Mouse (Mus musculus): ENCODE measurements around the gene Plpp4. TPM values are rescaled to one million over a fixed set of nuclear protein-coding genes. Genes with fewer than 3 reads are reported as not detected.

Gene Plpp4
- not detected in 2 replicates for polyA plus RNA-seq (2012; ENCODE audit: insufficient read depth, low replicate concordance)

DNA sequence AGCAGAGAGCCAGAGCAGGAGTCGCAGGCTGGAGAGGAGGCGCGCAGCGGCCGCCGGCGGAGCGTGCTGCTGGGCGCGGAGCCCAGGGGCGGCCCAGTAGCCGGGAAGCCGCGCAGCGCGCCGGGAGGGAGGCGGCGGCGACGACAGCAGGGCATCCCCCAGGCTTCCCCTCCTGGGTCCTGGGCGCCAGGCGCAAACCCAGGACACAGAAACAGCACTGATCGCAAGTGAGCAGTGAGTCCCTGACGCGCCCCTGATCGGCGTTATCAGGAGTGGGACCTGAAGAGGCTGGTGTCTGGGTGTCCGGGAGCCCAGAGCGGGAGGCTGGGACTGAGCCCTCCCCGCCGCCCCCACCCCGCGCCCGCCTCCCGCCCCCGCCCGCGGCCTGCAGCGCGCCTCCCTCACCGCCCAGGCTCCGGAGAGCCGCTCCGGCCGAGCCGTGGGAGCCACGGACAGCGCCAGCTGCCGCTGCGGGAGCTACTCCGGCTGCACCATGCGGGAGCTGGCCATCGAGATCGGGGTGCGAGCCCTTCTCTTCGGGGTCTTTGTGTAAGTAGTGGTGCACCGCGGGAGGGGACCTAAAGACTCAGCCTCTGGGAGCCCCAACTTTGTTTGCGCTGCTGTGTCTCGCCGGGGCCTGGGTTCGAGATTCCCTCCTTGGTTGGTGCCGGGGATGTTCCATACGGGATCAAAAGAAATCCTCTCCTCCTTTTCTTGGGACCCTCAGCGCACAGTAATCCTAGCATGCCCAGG, at the start of gene Plpp4:
Plpp4 (plus strand) TSS at position 411 of the 753 bp plus-strand sequence.
- Histone ChIP-seq H3K36me3 (replicated peaks; ENCODE audit: low read length) (no peaks in the 10 kb centered on the region), H3K27me3 (replicated peaks) (peaks cover 28% of the 10 kb centered on the region), H3K9me3 (no peaks in the 10 kb centered on the region), H3K4me1 (no peaks in the 10 kb centered on the region), H3K4me3 (replicated peaks) (no peak within 1 kb of the TSS)
- TF ChIP-seq FLI1 (IDR thresholded peaks at IDR 0.05; ENCODE audit: low read length) (no peak), GATA1 (IDR thresholded peaks at IDR 0.05; ENCODE audit: borderline replicate concordance, low read length) (no peak)

DNA sequence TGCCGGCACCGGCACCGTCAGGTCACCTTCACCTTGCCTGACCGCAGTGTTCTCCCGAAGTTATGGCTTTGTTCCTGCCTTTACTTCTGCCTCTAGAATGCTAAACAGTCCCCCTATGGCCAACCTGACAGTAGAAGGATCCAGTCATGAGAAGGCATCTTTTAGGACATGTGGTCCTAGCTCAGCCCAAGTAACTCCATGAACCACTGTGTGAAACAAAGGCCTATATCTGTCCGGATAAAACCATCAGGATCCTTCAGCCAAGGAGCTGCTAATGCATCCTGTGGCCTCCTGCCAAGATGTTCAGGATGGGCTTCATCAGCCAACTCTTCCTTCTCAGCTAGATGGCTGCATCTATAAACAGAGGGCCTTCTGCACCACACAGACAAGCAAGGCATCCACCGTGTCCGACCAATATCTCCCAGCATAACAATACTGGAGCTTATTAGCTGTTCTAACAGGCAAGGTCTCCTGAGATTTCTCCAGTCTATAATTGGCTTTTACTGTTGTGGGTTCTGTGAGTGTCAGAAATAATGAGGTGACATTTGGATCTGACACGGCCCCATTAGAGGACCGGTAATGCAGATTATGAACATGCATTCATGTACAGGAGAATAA, 40.8 kb upstream of the Plpp4 start:
- no peak for TF ChIP-seq GATA1 (IDR thresholded peaks at IDR 0.05; ENCODE audit: borderline replicate concordance, low read length)
- TF ChIP-seq FLI1 (IDR thresholded peaks at IDR 0.05; ENCODE audit: low read length) = no peak
- Histone ChIP-seq H3K4me1 (no peaks in the 10 kb centered on the region), H3K9me3 (peaks cover 5% of the 10 kb centered on the region; the same call in 1 of the 2 replicates), H3K27me3 (replicated peaks) (no peaks in the 10 kb centered on the region), H3K4me3 (replicated peaks) (no peak overlapping the region), H3K36me3 (replicated peaks; ENCODE audit: low read length) (no peaks in the 10 kb centered on the region)

DNA sequence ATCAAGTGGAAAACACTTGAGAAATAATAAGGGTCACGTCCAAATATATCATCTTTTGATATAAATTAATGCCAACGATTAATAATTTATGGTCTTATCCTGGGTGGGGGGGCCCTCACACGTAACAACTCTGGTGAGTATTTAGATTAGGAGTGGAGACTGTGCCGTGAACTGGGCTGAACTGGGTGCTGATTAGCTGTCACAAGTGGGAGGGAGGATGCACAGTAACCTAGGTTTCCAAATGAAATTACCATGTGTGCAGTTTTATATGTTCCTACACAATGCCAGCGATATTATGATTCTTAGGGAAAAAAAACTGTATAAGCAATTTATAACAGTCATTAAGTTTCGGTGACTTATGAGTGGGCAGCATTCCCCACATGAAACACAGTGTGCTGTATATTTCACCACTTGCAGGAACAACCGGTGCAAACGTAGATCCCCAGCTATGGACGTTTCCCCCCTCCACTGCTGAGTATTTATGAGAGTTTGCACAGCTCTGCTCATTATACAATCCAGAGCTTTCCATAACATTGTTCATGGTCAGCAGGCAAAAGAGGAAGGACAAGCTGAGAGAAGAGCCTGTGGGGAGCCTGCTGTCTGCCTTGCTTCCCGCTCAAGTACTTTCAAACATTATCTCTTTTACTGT, 40.2 kb upstream of the Plpp4 start:
- Histone ChIP-seq H3K36me3 (replicated peaks; ENCODE audit: low read length) (no peaks in the 10 kb centered on the region), H3K9me3 (peaks cover 5% of the 10 kb centered on the region), H3K4me3 (replicated peaks) (no peak overlapping the region), H3K27me3 (replicated peaks) (no peaks in the 10 kb centered on the region), H3K4me1 (no peaks in the 10 kb centered on the region)
- TF ChIP-seq GATA1 (IDR thresholded peaks at IDR 0.05; ENCODE audit: borderline replicate concordance, low read length) = no peak
- TF ChIP-seq FLI1 (IDR thresholded peaks at IDR 0.05; ENCODE audit: low read length) = no peak

DNA sequence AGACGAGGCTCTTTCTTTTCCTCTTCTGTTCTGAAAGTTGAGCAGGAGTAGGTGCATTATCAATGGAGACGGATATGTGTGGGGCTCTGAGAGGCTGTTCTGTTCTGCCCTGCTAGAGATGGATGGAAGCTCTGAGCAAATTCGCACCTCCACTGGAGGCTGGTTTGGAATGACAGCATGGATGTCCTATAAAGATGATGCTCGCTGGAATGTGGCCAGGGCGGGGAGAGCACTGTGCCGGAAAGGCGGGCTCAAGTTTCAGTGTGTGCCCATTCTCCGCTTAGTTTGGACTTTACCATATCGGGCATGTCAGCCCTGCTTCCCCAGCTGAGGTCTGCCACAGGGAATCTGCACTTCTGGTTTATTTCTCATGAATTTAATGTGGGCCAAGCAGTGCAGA, 35.9 kb upstream of the Plpp4 start:
- TF ChIP-seq GATA1 (IDR thresholded peaks at IDR 0.05; ENCODE audit: borderline replicate concordance, low read length) = no peak
- TF ChIP-seq FLI1 (IDR thresholded peaks at IDR 0.05; ENCODE audit: low read length) = no peak
- H3K4me3 ChIP-seq (replicated peaks) = no peak overlapping the region
- H3K9me3 ChIP-seq = peaks cover 3% of the 10 kb centered on the region
- H3K27me3 ChIP-seq (replicated peaks) = no peaks in the 10 kb centered on the region
- no peaks in the 10 kb centered on the region for H3K36me3 ChIP-seq (replicated peaks; ENCODE audit: low read length)
- no peaks in the 10 kb centered on the region for H3K4me1 ChIP-seq

DNA sequence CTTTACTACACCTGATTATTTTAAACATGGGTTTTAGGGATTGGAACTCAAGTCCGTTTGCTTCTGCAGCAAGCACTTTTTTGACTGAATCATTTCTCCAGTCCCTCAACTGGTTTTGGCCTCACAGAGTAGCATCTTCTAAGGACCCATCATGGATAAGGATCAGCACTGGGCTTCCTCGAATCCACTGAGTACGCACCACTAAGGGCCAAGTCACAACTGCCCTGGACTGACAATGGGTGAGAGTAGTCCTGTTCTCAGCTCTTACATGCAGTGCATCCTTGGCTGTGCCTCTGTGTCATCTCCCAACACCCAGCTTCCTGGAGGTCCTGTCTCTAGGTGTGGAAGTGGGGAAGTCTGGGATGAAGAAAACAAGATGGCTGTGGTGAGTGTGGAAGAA, 35.2 kb upstream of the Plpp4 start:
- H3K36me3 ChIP-seq (replicated peaks; ENCODE audit: low read length) = no peaks in the 10 kb centered on the region
- H3K9me3 ChIP-seq = no peaks in the 10 kb centered on the region; the same call in 1 of the 2 replicates
- H3K27me3 ChIP-seq (replicated peaks) = no peaks in the 10 kb centered on the region
- TF ChIP-seq FLI1 (IDR thresholded peaks at IDR 0.05; ENCODE audit: low read length) (no peak), GATA1 (IDR thresholded peaks at IDR 0.05; ENCODE audit: borderline replicate concordance, low read length) (no peak)
- no peak overlapping the region for H3K4me3 ChIP-seq (replicated peaks)
- H3K4me1 ChIP-seq = no peaks in the 10 kb centered on the region

DNA sequence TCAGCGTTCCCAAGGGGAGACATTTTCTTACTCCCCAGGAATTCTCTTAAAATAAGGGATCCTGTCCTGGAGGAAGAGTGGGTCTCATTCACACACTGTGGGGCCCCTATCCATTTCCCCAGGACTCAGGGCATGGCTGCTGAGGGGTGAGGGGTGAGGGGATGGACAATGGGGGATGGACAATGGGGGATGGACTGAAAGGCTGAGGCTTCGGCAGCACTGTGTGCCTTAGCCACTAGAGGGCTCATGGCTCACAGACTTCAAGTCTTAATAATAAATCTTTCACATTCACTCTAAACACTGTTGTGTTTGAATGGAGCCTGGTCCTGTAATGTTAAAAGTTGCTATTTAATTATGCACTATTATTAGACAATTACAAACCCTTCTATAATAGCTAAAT, 21.4 kb upstream of the Plpp4 start:
- Histone ChIP-seq H3K4me1 (no peaks in the 10 kb centered on the region), H3K27me3 (replicated peaks) (no peaks in the 10 kb centered on the region), H3K9me3 (0 out of 2 replicates have a peak, but pooled peaks cover 3% of the 10 kb centered on the region), H3K4me3 (replicated peaks) (no peak overlapping the region), H3K36me3 (replicated peaks; ENCODE audit: low read length) (no peaks in the 10 kb centered on the region)
- TF ChIP-seq FLI1 (IDR thresholded peaks at IDR 0.05; ENCODE audit: low read length) = no peak
- TF ChIP-seq GATA1 (IDR thresholded peaks at IDR 0.05; ENCODE audit: borderline replicate concordance, low read length) = no peak

DNA sequence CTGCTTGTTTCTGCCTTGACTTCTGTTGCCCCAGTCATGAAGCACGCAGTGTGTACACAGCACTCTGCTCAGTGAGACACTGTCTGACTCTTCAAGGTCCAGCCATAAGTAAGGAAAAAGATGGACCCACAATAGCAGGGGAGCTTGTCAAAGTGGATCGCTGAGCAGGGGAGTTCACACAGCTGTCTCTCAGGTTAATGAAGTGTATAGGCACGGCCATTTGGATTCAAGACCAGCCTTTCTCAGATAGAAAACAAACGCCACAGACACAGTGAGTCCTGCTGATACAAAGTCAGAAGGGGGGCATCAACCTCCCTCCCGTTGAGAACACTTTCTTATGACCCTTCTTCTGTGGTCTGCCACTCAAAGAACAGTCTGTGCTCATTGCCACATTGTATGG, 20.8 kb upstream of the Plpp4 start:
- Histone ChIP-seq H3K9me3 (0 out of 2 replicates have a peak, but pooled peaks cover 3% of the 10 kb centered on the region), H3K4me3 (replicated peaks) (no peak overlapping the region), H3K4me1 (no peaks in the 10 kb centered on the region), H3K27me3 (replicated peaks) (no peaks in the 10 kb centered on the region), H3K36me3 (replicated peaks; ENCODE audit: low read length) (no peaks in the 10 kb centered on the region)
- TF ChIP-seq FLI1 (IDR thresholded peaks at IDR 0.05; ENCODE audit: low read length) (no peak), GATA1 (IDR thresholded peaks at IDR 0.05; ENCODE audit: borderline replicate concordance, low read length) (no peak)

DNA sequence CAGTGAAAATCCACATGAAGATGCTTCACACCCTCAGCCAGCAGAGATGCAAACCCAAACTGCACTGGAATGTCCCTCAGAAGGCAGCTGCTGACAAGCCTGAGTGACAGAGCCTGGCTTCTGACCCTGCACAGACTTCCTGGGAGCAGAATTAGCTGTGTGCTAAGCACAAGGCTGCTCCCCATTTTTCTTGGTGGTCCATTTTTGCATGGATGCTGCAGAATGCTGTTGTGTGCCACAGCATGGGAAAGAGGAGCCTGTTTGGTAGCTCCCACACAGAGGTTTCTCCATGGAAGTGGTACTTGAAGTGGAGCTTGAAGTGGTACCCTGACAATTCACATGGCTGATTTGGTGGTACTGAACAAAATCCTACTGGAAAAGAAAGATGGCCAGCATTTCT, 5.8 kb upstream of the Plpp4 start:
- Histone ChIP-seq H3K36me3 (replicated peaks; ENCODE audit: low read length) (no peaks in the 10 kb centered on the region), H3K4me1 (no peaks in the 10 kb centered on the region), H3K4me3 (replicated peaks) (no peak overlapping the region), H3K27me3 (replicated peaks) (peaks cover 10% of the 10 kb centered on the region), H3K9me3 (no peaks in the 10 kb centered on the region)
- no peak for TF ChIP-seq FLI1 (IDR thresholded peaks at IDR 0.05; ENCODE audit: low read length)
- TF ChIP-seq GATA1 (IDR thresholded peaks at IDR 0.05; ENCODE audit: borderline replicate concordance, low read length) = no peak

DNA sequence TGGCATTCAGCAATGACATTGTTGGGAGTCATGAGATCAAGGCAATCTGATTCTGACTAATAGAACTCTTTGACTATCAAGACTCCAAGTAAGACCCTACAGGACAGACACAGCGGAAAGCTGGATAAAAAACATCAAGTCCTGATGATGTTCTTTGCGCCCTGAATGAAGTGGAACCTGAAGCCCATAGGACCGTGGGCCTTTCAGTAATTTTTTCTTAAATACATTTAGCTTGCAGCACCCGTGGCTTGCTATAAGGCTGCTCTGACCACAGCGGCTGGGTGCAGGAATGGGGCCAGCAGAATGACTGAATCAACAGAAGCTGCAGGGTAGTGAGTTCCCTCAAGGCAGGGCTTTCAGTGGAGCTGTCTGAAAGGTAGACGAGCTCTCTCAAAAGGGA, 3.4 kb upstream of the Plpp4 start:
- Histone ChIP-seq H3K36me3 (replicated peaks; ENCODE audit: low read length) (no peaks in the 10 kb centered on the region), H3K4me3 (replicated peaks) (no peak overlapping the region), H3K9me3 (no peaks in the 10 kb centered on the region), H3K4me1 (no peaks in the 10 kb centered on the region), H3K27me3 (replicated peaks) (peaks cover 28% of the 10 kb centered on the region)
- no peak for TF ChIP-seq GATA1 (IDR thresholded peaks at IDR 0.05; ENCODE audit: borderline replicate concordance, low read length)
- TF ChIP-seq FLI1 (IDR thresholded peaks at IDR 0.05; ENCODE audit: low read length) = no peak

DNA sequence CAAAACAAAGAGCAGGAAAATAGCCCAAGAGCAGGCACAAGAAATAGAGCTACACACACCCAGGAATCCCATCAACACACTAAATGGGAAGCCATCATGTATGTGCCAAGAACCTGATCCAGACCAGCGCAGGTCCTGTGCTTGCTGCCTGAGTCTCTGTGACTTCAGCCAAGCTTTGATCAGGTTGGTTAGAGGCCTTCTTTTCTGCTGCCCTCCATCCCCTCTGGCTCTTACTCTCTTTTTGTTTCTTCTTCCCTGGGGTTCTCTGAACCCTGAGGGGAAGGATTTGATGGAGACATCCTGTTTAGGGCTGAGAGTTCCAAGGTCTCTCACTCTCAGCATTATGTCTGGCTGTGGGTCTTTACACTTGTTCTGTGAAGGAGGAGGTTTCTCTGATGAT, 2.7 kb upstream of the Plpp4 start:
- Histone ChIP-seq H3K27me3 (replicated peaks) (peaks cover 28% of the 10 kb centered on the region), H3K9me3 (no peaks in the 10 kb centered on the region), H3K36me3 (replicated peaks; ENCODE audit: low read length) (no peaks in the 10 kb centered on the region), H3K4me3 (replicated peaks) (no peak overlapping the region), H3K4me1 (no peaks in the 10 kb centered on the region)
- TF ChIP-seq GATA1 (IDR thresholded peaks at IDR 0.05; ENCODE audit: borderline replicate concordance, low read length) = no peak
- TF ChIP-seq FLI1 (IDR thresholded peaks at IDR 0.05; ENCODE audit: low read length) = no peak
